Mouse (Mus musculus): ENCODE results near the gene Usp45. TPM values are rescaled to one million over a fixed set of nuclear protein-coding genes. Genes with fewer than 3 reads are reported as not detected.

The Usp45 gene
- total RNA-seq, 2 experiments from 2014 or later = 12.4 to 12.5 TPM

DNA sequence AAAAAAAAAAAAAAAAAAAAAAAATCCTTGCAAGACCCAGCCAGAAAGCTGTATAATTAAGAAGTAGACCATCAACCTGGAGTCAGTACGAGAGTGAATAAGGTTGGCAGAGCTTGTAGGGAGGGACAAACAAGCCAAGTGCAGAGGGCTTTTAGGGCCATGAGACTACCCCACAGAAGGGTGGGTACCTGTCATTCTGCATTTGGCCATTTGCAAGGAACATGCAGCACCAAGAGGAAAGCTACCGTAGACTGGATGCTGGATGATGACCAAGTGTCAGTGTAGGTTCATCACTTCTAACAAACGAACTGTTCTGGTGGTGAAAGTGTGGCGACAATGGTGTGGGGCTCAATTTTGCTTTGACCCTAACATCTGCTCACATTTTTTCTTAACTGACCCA lies 22.9 kb downstream of the Usp45 start:
- no peak for DNase-seq

DNA sequence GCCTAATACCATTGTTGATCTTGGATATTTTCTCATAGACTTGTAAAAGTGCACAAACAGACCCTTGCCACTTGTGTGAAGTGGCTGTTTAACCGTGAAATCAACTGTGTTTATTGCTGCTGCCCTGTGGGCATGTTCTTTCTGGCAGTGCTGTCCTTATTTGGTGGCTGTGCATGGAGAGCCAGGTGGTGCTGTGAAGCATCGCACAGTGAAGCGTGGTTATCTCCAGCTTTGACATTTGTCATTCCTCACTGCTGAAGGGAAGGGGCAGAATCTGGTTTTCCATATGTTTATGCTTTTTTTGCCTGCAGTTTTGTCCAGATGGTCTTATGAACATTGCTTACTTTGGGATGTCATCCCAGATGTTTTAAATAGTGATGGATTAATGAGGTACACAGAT lies 26.7 kb downstream of the Usp45 start:
- DNase-seq = no peak

GRCm38 (mm10) chr4:21801013-21801412 lies 34.1 kb downstream of the Usp45 start:
- DNase-seq = no peak

- DNase-seq = no peak
Observed at GRCm38 (mm10) chr4:21801620-21802019, 34.7 kb downstream of the Usp45 start.

GRCm38 (mm10) chr4:21807204-21807603 lies 40.2 kb downstream of the Usp45 start:
- no peak for DNase-seq

DNA sequence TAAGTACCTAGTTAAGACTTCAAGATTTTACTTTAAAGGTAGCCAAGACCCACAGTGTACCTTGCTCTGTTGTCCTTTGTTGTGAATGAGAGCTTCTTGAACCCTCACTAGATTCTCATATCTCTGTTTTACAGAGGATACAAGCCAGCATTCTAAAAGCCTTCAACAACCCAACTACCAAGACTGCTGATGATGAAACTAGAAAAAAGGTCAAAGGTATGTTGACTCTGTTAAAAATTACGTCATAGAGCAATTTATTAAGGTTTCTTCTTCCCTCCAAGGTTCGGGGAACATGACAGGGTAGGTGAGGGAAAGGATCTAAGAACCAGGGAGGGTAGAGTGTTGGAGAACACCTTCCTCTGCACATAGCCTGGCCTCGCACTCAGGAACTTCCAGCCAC lies 43.7 kb downstream of the Usp45 start:
- no peak for DNase-seq

DNA sequence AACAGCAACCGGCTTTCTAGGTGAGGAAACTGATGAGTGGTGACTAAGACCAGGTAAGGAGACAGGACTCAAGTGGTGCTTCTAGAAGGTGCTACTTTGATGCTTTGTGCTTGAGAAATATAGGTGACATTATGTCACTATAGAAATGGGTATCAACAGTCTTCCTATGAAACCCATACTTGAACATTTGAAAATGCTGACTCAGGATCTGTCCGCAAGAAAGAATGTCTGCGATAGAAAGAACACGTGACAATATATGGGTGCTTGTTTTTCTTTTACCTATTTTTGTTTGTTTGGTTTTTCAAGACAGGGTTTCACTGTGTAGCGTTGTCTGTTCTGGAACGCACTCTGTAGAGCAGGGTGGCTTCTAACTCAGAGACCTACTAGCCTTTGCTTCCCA lies 45.7 kb downstream of the Usp45 start:
- DNase-seq = no peak

GRCm38 (mm10) chr4:21814029-21814428 lies 47.1 kb downstream of the Usp45 start:
- DNase-seq = peak; percentile 33 to 65

DNA sequence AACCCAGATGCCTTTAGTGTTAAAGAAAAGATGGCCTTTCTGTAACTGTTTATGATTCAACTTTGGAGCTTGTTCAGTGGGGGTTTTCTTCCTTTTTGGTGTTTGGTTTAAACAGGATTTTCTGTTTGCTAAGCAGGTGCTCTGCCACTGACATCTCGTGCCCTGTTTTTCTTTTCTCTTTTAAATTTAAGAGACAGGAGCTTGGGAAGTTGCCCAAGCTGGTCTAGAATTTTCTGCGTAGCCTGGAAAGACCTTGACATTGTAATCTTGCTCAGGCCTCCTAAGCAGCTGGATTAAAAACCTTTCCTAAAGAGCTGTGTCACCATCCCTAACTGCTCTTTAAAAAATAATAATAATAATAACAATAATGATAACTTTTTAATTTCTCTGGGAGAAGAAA lies 59.7 kb downstream of the Usp45 start:
- DNase-seq = no peak

DNA sequence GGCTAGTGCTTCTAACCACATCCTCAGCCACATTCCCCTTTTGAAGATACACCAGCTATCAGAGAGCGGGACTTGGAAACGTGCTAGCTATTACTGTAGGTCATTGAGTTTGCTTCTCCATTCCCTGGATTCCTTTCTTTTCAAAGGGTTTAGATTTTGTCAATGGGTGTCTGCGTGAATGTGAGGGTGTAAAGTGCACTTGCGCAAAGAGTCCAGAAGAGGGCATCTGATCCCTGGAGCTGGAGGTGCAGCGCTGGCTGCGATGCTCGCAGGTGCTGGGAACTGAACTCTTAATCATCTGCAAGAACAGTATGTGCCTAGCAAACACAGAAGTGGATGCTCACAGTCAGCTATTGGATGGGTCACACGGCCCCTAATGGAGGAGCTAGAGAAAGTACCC lies 65.9 kb downstream of the Usp45 start:
- DNase-seq = no peak

DNA sequence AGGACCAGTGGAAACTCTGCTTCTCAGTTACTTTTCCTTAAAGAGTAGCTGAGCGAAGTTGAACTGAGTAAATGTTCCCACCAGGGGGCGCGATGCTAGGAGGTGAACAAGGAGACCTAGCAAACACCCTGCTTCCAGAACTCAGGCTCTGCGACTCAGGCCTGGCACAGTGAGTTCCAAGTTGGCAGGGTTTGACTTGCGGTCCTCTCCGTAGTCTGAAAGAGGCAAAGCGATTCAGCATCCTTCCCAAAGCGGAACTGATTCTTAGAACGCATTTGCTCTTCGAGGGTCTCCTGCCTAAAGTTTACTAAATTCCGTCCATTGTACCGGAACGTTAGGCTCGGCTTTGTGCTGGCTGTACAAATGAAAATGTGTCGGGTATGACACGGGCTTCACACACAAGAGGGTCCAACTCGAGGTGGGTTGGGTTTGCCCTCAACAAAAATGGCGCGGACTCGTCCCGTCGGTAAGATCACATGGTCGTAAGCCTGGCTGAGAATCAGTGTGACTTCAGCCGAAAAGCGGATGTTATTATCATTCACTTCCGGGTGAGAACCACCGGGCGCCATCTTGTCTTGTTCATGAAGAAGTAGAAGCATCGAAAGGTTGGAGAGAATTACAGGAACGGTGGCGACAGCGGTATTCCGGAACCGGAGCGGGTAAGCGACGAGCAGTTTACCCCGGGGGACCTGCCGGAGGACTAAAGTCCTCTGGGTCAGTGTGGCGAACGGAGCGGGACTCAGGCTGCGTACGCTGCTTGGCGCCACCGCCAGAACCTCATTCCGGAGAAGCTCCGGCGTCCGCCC lies 80.7 kb downstream of the Usp45 start, which contains the start of gene Pnisr:
Gene Pnisr, plus strand, starts transcription at position 103 of the 806 bp plus-strand sequence.
- peak; percentile 96 to 97 for DNase-seq

GRCm38 (mm10) chr4:21848287-21848630 lies 81.3 kb downstream of the Usp45 start:
- DNase-seq = peak; percentile 91 to 95

DNA sequence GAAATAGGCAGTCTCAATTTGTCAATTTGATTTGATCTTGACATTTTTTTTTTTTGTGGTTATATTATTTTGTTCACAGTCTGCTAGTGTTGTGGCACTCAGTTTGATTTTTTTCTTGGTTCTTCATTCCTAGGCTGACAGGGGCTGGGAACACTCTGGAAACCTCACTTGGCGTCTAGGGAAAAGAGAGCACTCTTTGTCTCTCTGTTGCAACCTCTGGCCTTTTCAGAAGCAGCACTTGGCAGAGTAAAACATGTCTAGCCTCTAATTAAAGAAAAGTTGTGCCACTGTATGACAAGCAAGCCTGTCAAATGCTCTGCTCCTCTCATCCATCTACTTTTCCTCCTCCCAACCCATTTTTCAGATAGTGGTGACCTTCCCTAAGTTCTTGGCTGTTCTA lies 90.5 kb downstream of the Usp45 start:
- DNase-seq = no peak

GRCm38 (mm10) chr4:21865226-21865625 lies 98.3 kb downstream of the Usp45 start:
- DNase-seq = no peak

DNA sequence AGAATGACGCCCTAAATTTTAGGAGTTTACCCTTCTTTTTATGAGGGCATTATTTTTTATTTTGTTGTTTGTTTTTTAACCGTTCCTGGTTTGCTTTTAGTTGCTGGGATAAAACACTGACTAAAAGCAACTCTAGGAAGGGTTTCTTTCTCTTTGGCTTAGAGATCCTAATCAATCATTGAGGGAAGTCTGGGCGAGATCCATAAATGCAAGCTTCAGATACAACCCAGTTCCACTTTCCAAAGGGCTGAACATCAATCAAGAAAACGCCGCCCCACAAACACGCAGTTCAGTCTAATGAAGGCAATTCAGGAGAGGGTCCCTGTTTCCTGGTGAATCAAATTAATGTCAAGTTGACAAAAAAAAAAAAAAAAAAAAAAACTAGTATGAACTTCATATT lies 111.8 kb downstream of the Usp45 start:
- DNase-seq = no peak

GRCm38 (mm10) chr4:21879565-21880220 lies 112.7 kb downstream of the Usp45 start, which contains the start of gene Coq3:
TSS of gene Coq3 (plus strand) at chr4:21879673.
- peak; percentile 86 to 88 for DNase-seq

- no peak for DNase-seq
Observed at GRCm38 (mm10) chr4:21882806-21883205, 115.8 kb downstream of the Usp45 start.

- DNase-seq = no peak
Observed at GRCm38 (mm10) chr4:21885831-21886230, 118.9 kb downstream of the Usp45 start.

Other genes with a start within 250 kb of the Usp45 start
- gene Prdm13, start 81.2 kb upstream of the Usp45 start, total RNA-seq (2021) = not detected
- 10 to 100 TPM; 15.0 to 15.1 TPM for gene Ccnc, start 39.5 kb upstream of the Usp45 start, total RNA-seq (2021)
- gene Tstd3, start 56 bp downstream of the Usp45 start, total RNA-seq (2021) = 10 to 100 TPM; 17.6 to 17.8 TPM
- gene Pnisr, start 80.4 kb downstream of the Usp45 start, total RNA-seq (2021) = 10 to 100 TPM; 16.6 to 25.0 TPM
- 10 to 100 TPM; 38.7 to 39.9 TPM for gene Coq3, start 112.5 kb downstream of the Usp45 start, total RNA-seq (2021)
- 1 to 10 TPM; 1.1 to 1.6 TPM for gene Faxc, start 164.2 kb downstream of the Usp45 start, total RNA-seq (2021)

Data from heart, adult 18-20 months (tissue).